Mouse (Mus musculus) myocyte (in vitro differentiated cells): Measurements from ENCODE around the gene Pygl.

Experiments used
- CEBPB ChIP-seq: IDR thresholded peaks from 2 replicates; pipeline ENCODE4 v1.6.1; 2011; ENCODE audit warnings: mild to moderate bottlenecking, moderate library complexity; ENCODE audit not compliant: poor library complexity, insufficient read depth, severe bottlenecking
- E2F4 ChIP-seq: IDR thresholded peaks from one replicate; pipeline ENCODE4 v1.6.1; 2011; ENCODE audit warnings: mild to moderate bottlenecking, control low read depth, moderate library complexity; ENCODE audit not compliant: insufficient read depth
- MAX ChIP-seq: IDR thresholded peaks from one replicate; pipeline ENCODE4 v1.6.1; 2011; ENCODE audit warnings: low read depth, mild to moderate bottlenecking, control low read depth
- MYOD1 ChIP-seq, 3 experiments: IDR thresholded peaks; one replicate each; pipeline ENCODE4 v1.6.1; 2011; ENCODE audit warnings: control low read depth in 2 of 3, low read depth in 2 of 3, mild to moderate bottlenecking in 2 of 3, moderate library complexity in 1 of 3; ENCODE audit not compliant: insufficient read length in 2 of 3, control insufficient read depth in 1 of 3
- MYOG ChIP-seq, 3 experiments: IDR thresholded peaks; one replicate each; pipeline ENCODE4 v1.6.1; 2011; ENCODE audit warnings: control low read depth in 2 of 3, low read depth in 2 of 3, mild to moderate bottlenecking in 2 of 3; ENCODE audit not compliant: insufficient read length in 2 of 3, control insufficient read depth in 1 of 3, insufficient read depth in 1 of 3
- POLR2A ChIP-seq: IDR thresholded peaks from one replicate; pipeline ENCODE4 v1.6.1; 2011; ENCODE audit warnings: low read depth, mild to moderate bottlenecking, control low read depth, moderate library complexity; ENCODE audit not compliant: insufficient read length
- POLR2AphosphoS2 ChIP-seq: IDR thresholded peaks from one replicate; pipeline ENCODE4 v1.6.1; 2011; ENCODE audit warnings: low read depth, control low read depth; ENCODE audit not compliant: insufficient read length
- SRF ChIP-seq: IDR thresholded peaks from one replicate; pipeline ENCODE4 v1.6.1; 2011; ENCODE audit warnings: low read depth; ENCODE audit not compliant: control insufficient read depth, insufficient read length
- TCF12 ChIP-seq: IDR thresholded peaks from one replicate; pipeline ENCODE4 v1.6.1; 2011; ENCODE audit warnings: mild to moderate bottlenecking, control low read depth; ENCODE audit not compliant: poor library complexity, insufficient read depth, severe bottlenecking
- TCF3 ChIP-seq: IDR thresholded peaks from one replicate; pipeline ENCODE4 v1.6.1; 2011; ENCODE audit warnings: low read depth, control low read depth; ENCODE audit not compliant: insufficient read length
- USF1 ChIP-seq: IDR thresholded peaks from one replicate; pipeline ENCODE4 v1.6.1; 2011; ENCODE audit warnings: low read depth, mild to moderate bottlenecking, control low read depth, moderate library complexity

DNA sequence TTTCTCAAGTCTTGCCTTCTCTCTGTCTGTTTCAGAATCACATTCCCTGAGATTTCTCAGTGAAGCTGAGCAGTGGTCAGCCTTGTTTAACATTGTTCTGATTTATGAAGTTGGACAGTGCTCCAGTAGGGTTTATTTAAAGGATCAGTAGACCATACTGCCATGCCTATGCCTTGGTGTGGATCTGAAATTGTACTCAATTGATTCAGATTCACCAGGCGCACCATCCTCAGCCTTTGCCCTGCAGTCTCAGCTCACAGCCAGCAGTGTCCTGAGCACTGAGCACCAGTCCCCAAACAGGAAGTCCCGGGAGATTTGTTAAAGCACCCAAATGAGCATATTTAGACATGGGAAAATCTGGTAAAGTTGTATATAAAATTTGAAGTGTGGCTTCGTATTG is 66.5 kb downstream of the Pygl start:
- TF ChIP-seq POLR2A = no peak
- TF ChIP-seq MAX = no peak
- TF ChIP-seq USF1 = no peak
- no peak for TF ChIP-seq MYOD1 (IDR thresholded peaks at IDR 0.05; ENCODE audit: control insufficient read depth in 1 of 3, insufficient read length in 2 of 3, low read depth in 2 of 3)
- TF ChIP-seq E2F4 = no peak
- TF ChIP-seq POLR2AphosphoS2 = no peak
- TF ChIP-seq MYOG (IDR thresholded peaks at IDR 0.05; ENCODE audit: control insufficient read depth in 1 of 3, insufficient read depth in 1 of 3, insufficient read length in 2 of 3, low read depth in 2 of 3) = no peak
- no peak for TF ChIP-seq TCF12
- no peak for TF ChIP-seq TCF3
- no peak for TF ChIP-seq SRF
- no peak for TF ChIP-seq CEBPB
